Mouse (Mus musculus) heart, embryonic 16.5 days (tissue): ENCODE results near the gene Baz2b. TPM values are rescaled to one million over a fixed set of nuclear protein-coding genes. Genes with fewer than 3 reads are reported as not detected.

ENCODE experiments used
- ATAC-seq: fragments of 200-750 bp; cut with Nextera tagmentation; replicated peaks from 2 replicates; pipeline ENCODE4 v1.8.0; 2017; ENCODE audit warnings: moderate number of reproducible peaks; ENCODE audit not compliant: insufficient read depth, low FRiP score; ENCODE audit errors: extremely low read depth
- H3K27ac ChIP-seq: fragments of 300-500 bp; sonication (generic); 2 replicates; pipeline ENCODE4 v1.5.1; 2014; ENCODE audit warnings: mild to moderate bottlenecking, low read length, control low read depth, moderate library complexity
- H3K27me3 ChIP-seq: fragments of 300-500 bp; sonication (generic); 2 replicates; pipeline ENCODE4 v1.6.1; 2014; ENCODE audit warnings: low read length, mixed read lengths; ENCODE audit not compliant: control insufficient read depth, insufficient read depth
- H3K36me3 ChIP-seq: fragments of 300-500 bp; sonication (generic); 2 replicates; pipeline ENCODE4 v1.6.1; 2014; ENCODE audit not compliant: control insufficient read depth, insufficient read depth
- H3K4me1 ChIP-seq: fragments of 300-500 bp; sonication (generic); 2 replicates; pipeline ENCODE4 v1.6.1; 2014; ENCODE audit warnings: low read length, mixed read lengths; ENCODE audit not compliant: control insufficient read depth, insufficient read depth
- H3K4me2 ChIP-seq: fragments of 300-500 bp; sonication (generic); 2 replicates; pipeline ENCODE4 v1.6.1; 2014; ENCODE audit warnings: low read depth, mild to moderate bottlenecking, control low read depth, low read length
- H3K4me3 ChIP-seq: fragments of 300-500 bp; sonication (generic); 2 replicates; pipeline ENCODE4 v1.5.1; 2014; ENCODE audit warnings: mild to moderate bottlenecking, control low read depth, low read length
- H3K9ac ChIP-seq: fragments of 300-500 bp; sonication (generic); 2 replicates; pipeline ENCODE4 v1.6.1; 2014; ENCODE audit warnings: low read length, control low read depth
- H3K9me3 ChIP-seq: fragments of 300-500 bp; sonication (generic); replicated peaks from 2 replicates; pipeline ENCODE4 v1.6.1; 2016; ENCODE audit warnings: low read length; ENCODE audit not compliant: control insufficient read depth
- WGBS: fragments of 180-500 bp; shearing (Covaris S2); extraction: QIAGEN DNeasy Blood & Tissue Kit; methylation state at CpG from one replicate; pipeline ENCODE4 v1.1.7; 2014; 5-methylcytosine and 5-hydroxymethylcytosine counted together
- polyA plus RNA-seq: library from polyadenylated mRNA; unstranded; fragments of >200 nt; fragmentation: Nextera tagmentation; extraction: Ambion mirVana; gene quantifications from 2 replicates; pipeline ENCODE4 v1.2.1, GENCODE M21; 2015

Baz2b gene
- polyA plus RNA-seq, 1 experiment from 2014 or later = 42.7 TPM

DNA sequence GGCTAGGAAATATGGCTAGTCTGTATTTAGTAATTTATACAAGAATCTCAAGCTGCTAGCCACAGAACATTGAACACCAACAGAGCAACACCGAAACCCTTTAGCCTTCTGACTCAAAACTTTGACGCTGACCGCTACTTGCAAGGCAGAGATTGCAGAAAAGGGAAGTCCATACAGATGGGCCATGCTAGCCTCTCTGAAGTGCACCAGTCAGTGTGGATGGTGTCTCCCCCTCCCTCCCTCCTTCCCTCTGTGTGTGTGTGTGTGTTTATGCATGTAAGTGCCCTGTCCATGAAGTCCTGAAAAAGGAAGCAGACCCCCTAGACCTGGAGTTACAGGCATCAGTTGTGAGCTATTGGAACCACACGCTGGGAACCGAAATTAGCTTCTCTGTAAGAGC lies 33.6 kb downstream of the Baz2b start:
- no peak for ATAC-seq
- H3K27me3 ChIP-seq = no peaks in the 10 kb centered on the region
- 77% methylated on average over 5 of the region's 5 CpGs for WGBS
- no peak overlapping the region for H3K4me3 ChIP-seq
- no peak overlapping the region for H3K4me2 ChIP-seq
- H3K27ac ChIP-seq = no peak overlapping the region
- H3K9me3 ChIP-seq = peaks cover 3% of the 10 kb centered on the region; the same call in 1 of the 2 replicates
- no peaks in the 10 kb centered on the region for H3K4me1 ChIP-seq
- H3K36me3 ChIP-seq = no peaks in the 10 kb centered on the region
- H3K9ac ChIP-seq = no peak overlapping the region

DNA sequence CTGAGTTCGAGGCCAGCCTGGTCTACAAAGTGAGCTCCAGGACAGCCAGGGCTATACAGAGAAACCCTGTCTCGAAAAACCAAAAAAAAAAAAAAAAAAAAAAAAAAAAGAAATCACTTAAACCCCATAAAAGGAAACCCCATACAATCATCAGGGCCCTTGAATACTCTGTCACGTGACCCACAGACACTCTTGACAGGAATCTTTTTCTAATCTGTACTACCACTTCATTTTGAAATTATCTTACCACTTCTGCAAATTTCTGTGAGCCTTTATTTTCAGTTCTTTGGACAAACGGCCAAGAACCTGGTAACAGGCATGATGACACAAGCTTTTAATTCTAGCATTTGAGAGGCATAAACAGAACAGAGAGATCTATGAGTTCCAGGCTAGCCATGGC lies 34.6 kb downstream of the Baz2b start:
- H3K4me1 ChIP-seq = no peaks in the 10 kb centered on the region
- H3K27me3 ChIP-seq = no peaks in the 10 kb centered on the region
- H3K9ac ChIP-seq = no peak overlapping the region
- peaks cover 3% of the 10 kb centered on the region; the same call in 1 of the 2 replicates for H3K9me3 ChIP-seq
- H3K36me3 ChIP-seq = no peaks in the 10 kb centered on the region
- no peak overlapping the region for H3K27ac ChIP-seq
- H3K4me2 ChIP-seq = no peak overlapping the region
- ATAC-seq = no peak
- no peak overlapping the region for H3K4me3 ChIP-seq
- WGBS = 85% methylated on average over 3 of the region's 4 CpGs

DNA sequence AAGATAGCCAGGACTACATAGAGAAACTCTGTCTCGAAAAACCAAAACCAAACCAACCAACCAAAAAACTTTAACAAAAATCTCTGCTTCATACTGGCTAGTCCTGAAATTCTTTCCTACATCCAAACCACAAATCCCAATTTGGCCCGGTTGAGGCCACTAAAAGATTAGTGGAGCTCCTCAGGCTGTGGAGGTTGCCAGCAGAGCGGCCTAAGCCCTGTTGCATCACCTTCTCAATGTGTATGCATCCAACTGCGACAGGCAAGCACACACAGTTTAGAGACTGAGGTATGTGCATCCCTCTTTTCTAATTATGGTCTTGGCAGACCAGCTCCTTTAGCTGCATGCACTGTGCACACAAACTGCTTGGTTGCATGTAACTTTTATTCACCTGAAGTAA lies 36.0 kb downstream of the Baz2b start:
- ATAC-seq = no peak
- Histone ChIP-seq H3K4me2 (no peak overlapping the region), H3K27ac (no peak overlapping the region), H3K27me3 (no peaks in the 10 kb centered on the region), H3K9me3 (peaks cover 3% of the 10 kb centered on the region; the same call in 1 of the 2 replicates), H3K4me1 (no peaks in the 10 kb centered on the region), H3K36me3 (no peaks in the 10 kb centered on the region), H3K4me3 (no peak overlapping the region), H3K9ac (no peak overlapping the region)
- WGBS = 89% methylated on average over 4 of the region's 4 CpGs

DNA sequence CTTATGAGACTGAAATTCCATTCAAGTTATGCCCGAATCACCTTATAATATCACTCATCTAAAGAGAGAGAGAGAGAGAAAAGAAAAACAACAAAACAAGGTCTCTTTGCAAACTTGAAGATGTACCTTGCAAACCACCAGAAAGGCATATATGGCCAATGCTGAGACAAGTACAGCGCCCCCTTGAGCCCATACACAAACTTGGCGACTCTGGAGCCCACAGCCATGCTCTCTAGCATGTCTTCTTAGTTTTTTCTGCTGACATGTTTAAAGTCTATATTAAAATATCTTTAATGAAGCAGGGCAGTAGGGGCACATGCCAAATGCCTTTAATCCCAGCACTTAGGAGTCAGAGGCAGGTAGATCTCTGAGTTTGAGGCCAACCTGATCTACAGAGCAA lies 36.4 kb downstream of the Baz2b start:
- Histone ChIP-seq H3K4me3 (no peak overlapping the region), H3K9me3 (peaks cover 3% of the 10 kb centered on the region; the same call in 1 of the 2 replicates), H3K4me2 (no peak overlapping the region), H3K27me3 (no peaks in the 10 kb centered on the region), H3K36me3 (no peaks in the 10 kb centered on the region), H3K27ac (no peak overlapping the region), H3K9ac (no peak overlapping the region), H3K4me1 (no peaks in the 10 kb centered on the region)
- WGBS = 53% methylated on average over 3 of the region's 3 CpGs
- ATAC-seq = no peak

DNA sequence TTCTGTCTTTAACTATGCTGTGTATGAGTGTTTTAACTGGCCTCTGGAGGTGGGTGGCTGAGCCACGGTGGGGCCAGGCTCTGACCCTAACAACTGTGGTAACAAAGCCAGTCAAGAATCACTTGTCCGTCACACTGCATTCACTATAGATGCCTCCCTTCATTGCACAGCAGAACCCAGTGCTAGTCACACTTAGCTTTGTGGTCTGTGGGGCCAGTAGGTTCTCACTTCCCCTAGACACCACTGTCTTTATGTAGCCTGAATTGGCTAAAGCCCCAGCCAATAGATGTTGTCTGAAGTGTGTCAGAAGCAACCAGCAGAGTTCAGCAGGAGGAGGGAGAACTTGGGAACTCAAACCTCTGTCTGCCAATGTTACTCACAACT lies 37.1 kb downstream of the Baz2b start:
- Histone ChIP-seq H3K9me3 (peaks cover 3% of the 10 kb centered on the region; the same call in 1 of the 2 replicates), H3K9ac (no peak overlapping the region), H3K4me1 (no peaks in the 10 kb centered on the region), H3K4me3 (no peak overlapping the region), H3K27ac (no peak overlapping the region), H3K27me3 (no peaks in the 10 kb centered on the region), H3K36me3 (no peaks in the 10 kb centered on the region), H3K4me2 (no peak overlapping the region)
- 69% methylated on average over 2 of the region's 2 CpGs for WGBS
- no peak for ATAC-seq

DNA sequence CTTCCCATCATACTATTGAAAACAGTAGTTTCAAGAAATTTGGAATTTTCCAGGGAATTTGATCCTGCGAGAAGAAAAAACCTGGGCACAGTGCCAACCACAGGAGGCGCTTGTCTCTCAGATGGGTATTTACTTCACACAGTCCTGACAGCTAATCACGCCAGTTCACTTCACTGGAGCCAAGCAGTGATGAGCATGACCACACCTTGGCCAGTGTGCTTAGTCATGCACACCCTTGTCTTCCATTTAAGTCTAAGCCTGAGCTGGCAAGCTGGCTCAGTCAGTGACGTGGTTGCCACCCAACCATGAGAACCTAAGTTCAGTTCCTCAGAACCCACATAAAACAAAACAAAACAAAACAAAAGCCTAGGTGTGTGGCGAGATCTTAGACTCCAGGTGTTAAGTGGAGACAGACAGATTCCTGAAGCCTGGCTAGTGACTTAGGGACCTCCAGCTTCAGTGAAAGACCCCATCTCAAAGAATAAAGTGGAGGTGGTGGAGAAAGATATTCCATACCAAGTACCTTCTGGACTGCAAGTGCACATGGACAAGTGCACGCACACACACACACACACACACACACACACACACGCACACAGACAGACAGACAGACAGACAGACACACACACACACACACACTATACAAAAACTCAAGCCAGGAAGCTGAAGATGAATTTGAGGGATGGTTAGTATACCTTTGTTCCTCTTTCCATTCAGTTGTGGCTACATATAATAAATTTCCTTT lies 37.7 kb downstream of the Baz2b start:
- ATAC-seq = peak; percentile 45; the same call in 1 of the 2 replicates
- H3K4me3 ChIP-seq = no peak overlapping the region
- no peak overlapping the region for H3K4me2 ChIP-seq
- peaks cover 3% of the 10 kb centered on the region; the same call in 1 of the 2 replicates for H3K9me3 ChIP-seq
- H3K27me3 ChIP-seq = no peaks in the 10 kb centered on the region
- H3K4me1 ChIP-seq = no peaks in the 10 kb centered on the region
- no peaks in the 10 kb centered on the region for H3K36me3 ChIP-seq
- H3K9ac ChIP-seq = no peak overlapping the region
- no peak overlapping the region for H3K27ac ChIP-seq
- 57% methylated on average over 7 of the region's 7 CpGs for WGBS

DNA sequence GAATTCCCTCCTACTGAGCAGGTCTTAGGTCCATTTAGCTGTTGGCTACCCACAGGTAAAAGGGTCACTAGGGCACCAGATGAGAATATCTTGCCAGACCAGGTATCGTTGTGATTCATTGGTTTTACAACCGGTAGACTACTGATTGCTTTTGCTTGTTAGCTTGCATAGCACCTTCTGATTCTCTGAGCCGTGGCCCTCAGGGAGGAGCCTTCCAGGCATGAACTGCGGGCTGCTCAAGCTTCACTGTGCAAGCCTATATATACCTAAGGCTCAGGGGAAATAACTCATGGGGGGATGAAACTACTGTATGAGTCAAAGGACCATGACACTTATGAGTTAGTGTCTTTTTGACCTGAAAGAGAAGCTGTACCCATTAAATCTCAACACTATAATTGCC lies 42.8 kb downstream of the Baz2b start:
- Histone ChIP-seq H3K27ac (no peak overlapping the region), H3K36me3 (no peaks in the 10 kb centered on the region; the same call in 1 of the 2 replicates), H3K9me3 (no peaks in the 10 kb centered on the region), H3K27me3 (no peaks in the 10 kb centered on the region), H3K9ac (no peak overlapping the region), H3K4me1 (no peaks in the 10 kb centered on the region), H3K4me2 (no peak overlapping the region), H3K4me3 (no peak overlapping the region)
- ATAC-seq = no peak
- WGBS = 88% methylated on average over 4 of the region's 4 CpGs

DNA sequence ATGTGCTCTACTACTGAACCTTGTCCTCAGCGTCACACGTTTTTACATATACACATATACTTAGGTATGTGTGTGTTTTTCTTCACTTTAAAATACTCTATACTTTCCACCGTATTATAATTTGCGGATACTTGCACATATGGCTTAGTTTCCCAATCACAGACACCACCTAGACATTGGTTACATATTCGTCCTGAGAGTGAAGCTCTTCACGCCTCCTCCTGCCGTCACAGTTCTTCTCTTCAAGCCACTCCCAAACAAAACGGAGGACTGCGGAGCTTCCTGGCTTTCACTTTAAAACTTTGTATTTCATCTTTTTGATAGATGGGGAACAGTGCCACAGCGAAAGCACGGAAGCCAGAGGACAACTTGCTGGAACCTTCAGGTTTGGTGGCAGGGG lies 44.0 kb downstream of the Baz2b start:
- no peak for ATAC-seq
- Histone ChIP-seq H3K27ac (no peak overlapping the region), H3K9ac (no peak overlapping the region), H3K27me3 (no peaks in the 10 kb centered on the region), H3K4me2 (no peak overlapping the region), H3K4me1 (no peaks in the 10 kb centered on the region), H3K4me3 (no peak overlapping the region), H3K9me3 (no peaks in the 10 kb centered on the region), H3K36me3 (no peaks in the 10 kb centered on the region; the same call in 1 of the 2 replicates)
- WGBS = 89% methylated on average over 11 of the region's 11 CpGs

DNA sequence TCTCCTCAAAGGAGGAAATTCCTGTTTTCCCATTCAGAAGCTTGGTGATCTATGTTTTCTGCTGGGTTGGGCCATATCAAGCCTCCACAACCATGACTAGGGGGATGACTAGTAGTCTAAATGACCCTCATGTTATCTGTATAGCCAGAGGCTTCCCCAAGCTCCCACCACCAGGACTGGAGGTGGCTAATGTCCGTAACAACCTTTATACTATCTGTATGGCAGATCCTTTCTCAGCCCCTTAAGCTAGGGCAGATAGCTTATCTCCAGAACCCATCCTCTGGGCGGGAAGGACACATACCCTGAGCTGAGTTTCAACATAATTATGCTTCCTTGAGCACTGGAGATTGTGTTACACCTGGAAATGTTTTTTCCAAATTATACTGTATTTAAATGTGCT lies 45.9 kb downstream of the Baz2b start:
- Histone ChIP-seq H3K9ac (no peak overlapping the region), H3K4me2 (no peak overlapping the region), H3K27ac (no peak overlapping the region), H3K4me3 (no peak overlapping the region), H3K36me3 (no peaks in the 10 kb centered on the region; the same call in 1 of the 2 replicates), H3K27me3 (no peaks in the 10 kb centered on the region), H3K4me1 (no peaks in the 10 kb centered on the region), H3K9me3 (no peaks in the 10 kb centered on the region)
- 74% methylated on average over 2 of the region's 2 CpGs for WGBS
- no peak for ATAC-seq
